Mouse (Mus musculus) hindbrain, postnatal 0 days (tissue): Measurements from ENCODE around the gene 4930519P11Rik. TPM values are rescaled to one million over a fixed set of nuclear protein-coding genes. Genes with fewer than 3 reads are reported as not detected.
A peak's percentile ranks its signal among the peaks of the same experiment; 100 is the strongest.

Experiments
- ATAC-seq: fragments of 200-750 bp; cut with Nextera tagmentation; 2 replicates; pipeline ENCODE4 v1.8.0; 2017; ENCODE audit warnings: mild to moderate bottlenecking, moderate TSS enrichment, moderate library complexity
- DNase-seq: peaks from one replicate; pipeline ENCODE4 v3.0.0-alpha.2; 2015; ENCODE audit warnings: low spot score
- H3K27ac ChIP-seq: fragments of 300-500 bp; sonication (generic); 2 replicates; pipeline ENCODE4 v1.5.1; 2014; ENCODE audit warnings: mild to moderate bottlenecking
- H3K27me3 ChIP-seq: fragments of 300-500 bp; sonication (generic); 2 replicates; pipeline ENCODE4 v1.6.1; 2014; ENCODE audit warnings: low read length, mixed read lengths; ENCODE audit not compliant: insufficient read depth
- H3K36me3 ChIP-seq: fragments of 300-500 bp; sonication (generic); 2 replicates; pipeline ENCODE4 v1.6.1; 2014; ENCODE audit warnings: low read length, mixed read lengths; ENCODE audit not compliant: insufficient read depth
- H3K4me1 ChIP-seq: fragments of 300-500 bp; sonication (generic); 2 replicates; pipeline ENCODE4 v1.6.1; 2014; ENCODE audit warnings: antibody characterized with exemption, low read length, mixed read lengths; ENCODE audit not compliant: insufficient read depth
- H3K4me2 ChIP-seq: fragments of 300-500 bp; sonication (generic); 2 replicates; pipeline ENCODE4 v1.6.1; 2014; ENCODE audit warnings: low read depth, mild to moderate bottlenecking, low read length, moderate library complexity, mixed read lengths
- H3K4me3 ChIP-seq: fragments of 300-500 bp; sonication (generic); 2 replicates; pipeline ENCODE4 v1.5.1; 2014; ENCODE audit warnings: low read length
- H3K9ac ChIP-seq: fragments of 300-500 bp; sonication (generic); replicated peaks from 2 replicates; pipeline ENCODE4 v1.6.1; 2014; ENCODE audit warnings: mild to moderate bottlenecking, low read length, moderate library complexity, mixed read lengths
- H3K9me3 ChIP-seq: fragments of 300-500 bp; sonication (generic); 2 replicates; pipeline ENCODE4 v1.6.1; 2016; ENCODE audit warnings: low read length, mixed read lengths
- CTCF ChIP-seq: IDR thresholded peaks from 2 replicates; pipeline ENCODE4 v1.5.1; 2016; ENCODE audit warnings: antibody characterized with exemption, control low read depth, low read depth
- WGBS: fragments of 180-500 bp; shearing (Covaris S2); extraction: QIAGEN DNeasy Blood & Tissue Kit; methylation state at CpG from one replicate; pipeline ENCODE4 v1.1.7; 2014; 5-methylcytosine and 5-hydroxymethylcytosine counted together
- polyA plus RNA-seq: library from polyadenylated mRNA; unstranded; fragments of >200 nt; fragmentation: Nextera tagmentation; extraction: Ambion mirVana; gene quantifications from 2 replicates; pipeline ENCODE4 v1.2.1, GENCODE M21; 2015
- total RNA-seq: library from RNA; depleted of rRNA; stranded (reverse); fragments of >200 nt; gene quantifications from 2 replicates; pipeline ENCODE4 v1.2.3, GENCODE M21; 2014

The 4930519P11Rik gene
- total and polyA plus RNA-seq, 2 experiments from 2014 or later, result 0.54 TPM; not detected in 1

DNA sequence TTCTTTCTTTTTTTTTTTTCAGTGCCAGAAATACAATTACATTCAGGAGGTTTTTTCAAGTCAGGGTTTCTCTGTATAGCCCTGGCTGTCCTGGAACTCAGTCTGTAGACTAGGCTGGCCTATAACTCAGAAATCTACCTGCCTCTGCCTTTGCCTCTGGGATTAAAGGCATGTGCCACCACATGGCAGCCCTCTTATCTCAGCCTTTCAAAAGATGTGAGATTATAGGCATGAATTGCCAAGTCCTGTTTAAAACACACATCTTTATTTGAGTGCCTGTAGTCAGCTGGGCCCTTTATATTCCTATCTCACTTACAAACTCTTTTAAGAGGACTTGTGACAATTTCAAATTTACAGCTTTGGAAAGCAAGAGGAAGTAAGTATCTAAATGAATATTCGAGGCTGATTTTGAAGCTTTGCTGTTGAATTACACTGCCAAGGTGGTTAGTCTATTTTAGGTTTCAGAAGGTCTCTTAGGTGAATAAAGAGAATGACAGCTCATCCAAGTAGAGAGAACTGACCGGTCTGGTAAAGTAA lies 42.7 kb upstream of the 4930519P11Rik start:
- TF ChIP-seq CTCF, result no peak
- Histone ChIP-seq H3K27ac (no peak overlapping the region), H3K4me1 (peaks cover 15% of the 10 kb centered on the region), H3K9me3 (no peaks in the 10 kb centered on the region), H3K9ac (no peak overlapping the region), H3K27me3 (no peaks in the 10 kb centered on the region), H3K36me3 (no peaks in the 10 kb centered on the region), H3K4me2 (peak overlapping the region; percentile 50; the same call in 1 of the 2 replicates), H3K4me3 (no peak overlapping the region)
- no peak for ATAC-seq
- DNase-seq, result no peak
- WGBS, result 87% methylated on average over 2 of the region's 2 CpGs

GRCm38 (mm10) chr2:154654976-154655375 lies 41.7 kb upstream of the 4930519P11Rik start:
- Histone ChIP-seq H3K27ac (no peak overlapping the region), H3K4me2 (no peak overlapping the region), H3K36me3 (no peaks in the 10 kb centered on the region), H3K4me1 (peaks cover 15% of the 10 kb centered on the region), H3K9ac (no peak overlapping the region), H3K9me3 (no peaks in the 10 kb centered on the region), H3K27me3 (no peaks in the 10 kb centered on the region), H3K4me3 (no peak overlapping the region)
- WGBS, result 96% methylated on average over 12 of the region's 12 CpGs
- no peak for DNase-seq
- TF ChIP-seq CTCF, result no peak
- no peak for ATAC-seq

DNA sequence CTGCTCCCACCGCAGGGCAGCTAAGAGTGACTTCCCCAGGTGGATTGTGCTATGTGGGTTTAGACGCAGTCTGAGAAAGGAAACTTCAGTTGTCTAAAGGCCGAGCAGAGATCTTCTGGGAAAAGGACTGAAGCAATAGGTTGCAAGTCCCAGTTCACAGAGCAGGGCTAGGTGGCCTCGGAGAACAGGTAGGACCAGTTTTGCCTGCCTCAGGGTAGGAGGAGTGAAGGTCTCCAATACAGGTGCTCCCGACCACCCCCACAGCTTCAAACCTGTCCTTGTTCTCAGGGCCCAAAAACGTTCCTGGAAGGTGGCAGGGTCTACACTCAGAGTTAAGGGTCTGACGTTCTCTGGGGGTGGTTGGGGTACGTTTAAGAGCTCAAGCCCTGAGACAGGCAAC lies 38.1 kb upstream of the 4930519P11Rik start, which contains the start of gene Chmp4b:
Gene Chmp4b, plus strand, starts transcription at position 343 of the 400 bp plus-strand sequence.
- TF ChIP-seq CTCF, result no peak
- no peak within 1 kb of the TSS for H3K4me2 ChIP-seq

GRCm38 (mm10) chr2:154650404-154650803 lies 37.2 kb upstream of the 4930519P11Rik start:
- 76% methylated on average over 3 of the region's 3 CpGs for WGBS
- H3K9ac ChIP-seq, result no peak overlapping the region
- ATAC-seq, result no peak
- H3K4me2 ChIP-seq, result no peak overlapping the region
- H3K27me3 ChIP-seq, result no peaks in the 10 kb centered on the region
- H3K36me3 ChIP-seq, result peaks cover 8% of the 10 kb centered on the region; the same call in 1 of the 2 replicates
- no peaks in the 10 kb centered on the region for H3K4me1 ChIP-seq
- no peaks in the 10 kb centered on the region for H3K9me3 ChIP-seq
- no peak for DNase-seq
- 0 out of 2 replicates have a peak, but pooled peaks have one; percentile 12 for TF ChIP-seq CTCF
- H3K4me3 ChIP-seq, result no peak overlapping the region
- H3K27ac ChIP-seq, result no peak overlapping the region

More for the DNA sequence above, 38.1 kb upstream of the 4930519P11Rik start, which contains the start of gene Chmp4b:
- Histone ChIP-seq H3K9me3 (no peaks in the 10 kb centered on the region), H3K27ac (no peak within 1 kb of the TSS), H3K27me3 (no peaks in the 10 kb centered on the region), H3K9ac (no peak within 1 kb of the TSS), H3K4me1 (no peaks in the 10 kb centered on the region), H3K4me3 (no peak within 1 kb of the TSS), H3K36me3 (no peaks in the 10 kb centered on the region)
- ATAC-seq, result no peak
- WGBS, result 54% methylated on average over 8 of the region's 8 CpGs
- DNase-seq, result no peak

DNA sequence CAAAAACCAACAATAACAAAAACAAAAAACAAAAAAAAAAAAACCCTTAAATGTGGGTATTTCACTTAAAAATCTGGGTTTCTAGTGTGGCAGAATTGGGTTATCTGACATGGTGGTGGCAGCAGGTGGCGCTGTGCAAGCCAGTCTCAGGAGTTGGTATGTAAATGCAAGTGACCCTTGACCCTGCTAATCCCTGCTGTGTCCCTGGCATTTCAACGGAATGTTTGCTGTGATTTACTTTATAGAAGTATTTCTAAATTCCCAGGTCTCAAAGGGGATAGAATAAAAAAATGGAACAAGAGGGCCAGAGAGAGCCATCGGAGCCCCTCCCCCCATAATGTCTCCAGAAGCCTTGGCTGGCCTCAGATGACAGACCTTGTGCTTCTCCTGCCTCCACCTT lies 34.8 kb upstream of the 4930519P11Rik start:
- DNase-seq, result peak; percentile 54

GRCm38 (mm10) chr2:154646634-154647033 lies 33.4 kb upstream of the 4930519P11Rik start:
- no peaks in the 10 kb centered on the region for H3K27me3 ChIP-seq
- no peaks in the 10 kb centered on the region for H3K9me3 ChIP-seq
- H3K4me2 ChIP-seq, result no peak overlapping the region
- 76% methylated on average over 5 of the region's 5 CpGs for WGBS
- H3K4me1 ChIP-seq, result no peaks in the 10 kb centered on the region
- no peak overlapping the region for H3K9ac ChIP-seq
- peak; percentile 64 for TF ChIP-seq CTCF
- 0 out of 2 replicates have a peak, but pooled peaks have one; percentile 39 for ATAC-seq
- H3K36me3 ChIP-seq, result peaks cover 27% of the 10 kb centered on the region; the same call in 1 of the 2 replicates
- no peak overlapping the region for H3K27ac ChIP-seq
- no peak overlapping the region for H3K4me3 ChIP-seq
- DNase-seq, result peak; percentile 43

More for the DNA sequence above, 34.8 kb upstream of the 4930519P11Rik start:
- Histone ChIP-seq H3K27ac (no peak overlapping the region), H3K27me3 (no peaks in the 10 kb centered on the region), H3K36me3 (peaks cover 27% of the 10 kb centered on the region; the same call in 1 of the 2 replicates), H3K4me2 (no peak overlapping the region), H3K9ac (no peak overlapping the region), H3K9me3 (no peaks in the 10 kb centered on the region), H3K4me1 (no peaks in the 10 kb centered on the region), H3K4me3 (no peak overlapping the region)
- no peak for ATAC-seq
- TF ChIP-seq CTCF, result peak; percentile 66
- 21% methylated on average over 3 of the region's 3 CpGs for WGBS

DNA sequence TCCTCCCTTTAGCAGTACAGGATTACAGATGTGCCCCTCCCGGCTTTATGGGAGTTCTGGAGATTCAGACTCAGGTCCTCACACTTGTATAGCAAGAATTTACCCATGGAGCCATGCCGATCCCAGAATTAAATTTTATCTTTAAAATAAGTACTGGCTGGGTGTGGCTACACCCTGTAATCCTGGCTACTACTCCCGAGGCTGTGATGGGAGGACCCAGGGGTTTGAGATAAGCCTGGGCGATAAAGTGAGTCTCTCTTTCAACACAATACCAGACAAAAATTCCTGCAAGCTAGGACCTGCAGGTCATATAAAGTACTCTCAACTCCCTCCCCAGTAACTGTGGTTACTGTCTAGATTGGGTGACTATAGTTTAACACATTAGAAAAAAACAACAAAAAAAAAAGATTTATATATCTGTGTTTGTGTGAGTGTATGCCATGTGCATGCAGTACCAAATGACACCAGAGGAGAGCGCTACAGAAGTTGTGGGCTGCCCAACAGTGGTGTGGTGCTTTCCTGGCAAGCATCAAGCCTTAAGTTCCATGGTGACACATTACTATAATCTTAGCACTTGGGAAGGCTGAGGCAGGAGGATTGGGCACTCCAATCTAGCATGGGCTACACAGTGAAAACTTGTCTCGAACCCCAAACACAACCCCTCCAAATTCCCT lies 29.6 kb upstream of the 4930519P11Rik start:
- peak; percentile 21; the same call in 1 of the 2 replicates for TF ChIP-seq CTCF
- no peaks in the 10 kb centered on the region for H3K9me3 ChIP-seq

More for the DNA sequence above, 29.6 kb upstream of the 4930519P11Rik start:
- no peak overlapping the region for H3K9ac ChIP-seq
- H3K36me3 ChIP-seq, result peaks cover 52% of the 10 kb centered on the region
- WGBS, result 91% methylated on average over 6 of the region's 6 CpGs
- no peak for ATAC-seq
- H3K4me2 ChIP-seq, result no peak overlapping the region
- no peak overlapping the region for H3K4me3 ChIP-seq
- no peak for DNase-seq
- H3K4me1 ChIP-seq, result no peaks in the 10 kb centered on the region
- no peaks in the 10 kb centered on the region for H3K27me3 ChIP-seq
- no peak overlapping the region for H3K27ac ChIP-seq
